ENCODE assay signal across 25 mouse cellular contexts in genomic region chr6:121037086-121037485, GRCm38 (mm10).
A peak's percentile ranks its signal among the peaks of the same experiment; 100 is the strongest.
DNase-seq lines count a peak whose midpoint lies in the region; ATAC-seq and TF ChIP-seq lines count a peak whose summit lies in the region.
"Had no signal": no experiment of that assay in that cellular context is flagged by ENCODE, and none has a peak within 500 bp of the region (broad histone marks: within the 10 kb centered on the region; RNA-seq: fewer than 3 reads in every experiment).

No protein-coding gene starts in this region.

- H3K9ac ChIP-seq in embryonic facial prominence, embryonic 13.5 days: no peak overlapping the region
- no peak overlapping the region for H3K9ac ChIP-seq in liver, adult 2 months (ENCODE audit: low read depth, low read length)
- no peak overlapping the region for H3K9ac ChIP-seq in liver, embryonic 14.5 days (replicated peaks)
- H3K9ac ChIP-seq: forebrain, embryonic 15.5 days; heart, embryonic 15.5 days; hindbrain, embryonic 13.5 days; neural tube, embryonic 15.5 days had no signal

- no peak overlapping the region for H3K27ac ChIP-seq in embryonic facial prominence, embryonic 13.5 days
- no peak overlapping the region for H3K27ac ChIP-seq in embryonic facial prominence, embryonic 10.5 days (replicated peaks)
- peak overlapping the region; percentile 70 for H3K27ac ChIP-seq in liver, adult 2 months (replicated peaks; ENCODE audit: insufficient read depth, low read depth, low read length)
- H3K27ac ChIP-seq in liver, embryonic 14.5 days: no peak overlapping the region
- H3K27ac ChIP-seq: forebrain, embryonic 15.5 days; heart, embryonic 15.5 days; hindbrain, embryonic 13.5 days; kidney, postnatal 0 days; neural tube, embryonic 15.5 days had no signal

- no peak for TF ChIP-seq POLR2A in liver, adult 2 months (IDR thresholded peaks at IDR 0.05; ENCODE audit: extremely low read depth, insufficient read depth, low read length)

- H3K9me3 ChIP-seq in embryonic facial prominence, embryonic 13.5 days: no peaks in the 10 kb centered on the region
- no peaks in the 10 kb centered on the region for H3K9me3 ChIP-seq in embryonic facial prominence, embryonic 10.5 days
- H3K9me3 ChIP-seq in liver, embryonic 14.5 days (ENCODE audit: control insufficient read depth, low read length): no peaks in the 10 kb centered on the region
- H3K9me3 ChIP-seq: forebrain, embryonic 15.5 days; heart, embryonic 15.5 days; hindbrain, embryonic 13.5 days; neural tube, embryonic 15.5 days had no signal

- WGBS in embryonic facial prominence, embryonic 13.5 days: 45% methylated on average over 4 of the region's 4 CpGs
- WGBS in embryonic facial prominence, embryonic 10.5 days: 43% methylated on average over 4 of the region's 4 CpGs
- 18% methylated on average over 4 of the region's 4 CpGs for WGBS in liver, adult 2 months
- WGBS in liver, embryonic 14.5 days (ENCODE audit: insufficient replicate concordance): 73% methylated on average over 4 of the region's 4 CpGs

- TF ChIP-seq EP300 in liver, embryonic 14.5 days (IDR thresholded peaks at IDR 0.05; ENCODE audit: low read depth): no peak

- no peak overlapping the region for H3K4me2 ChIP-seq in embryonic facial prominence, embryonic 13.5 days
- no peak overlapping the region for H3K4me2 ChIP-seq in liver, embryonic 14.5 days (ENCODE audit: low read depth)
- H3K4me2 ChIP-seq: forebrain, embryonic 15.5 days; heart, embryonic 15.5 days; hindbrain, embryonic 13.5 days; midbrain, embryonic 11.5 days; neural tube, embryonic 15.5 days had no signal

- no peak overlapping the region for H3K4me3 ChIP-seq in embryonic facial prominence, embryonic 13.5 days
- H3K4me3 ChIP-seq in embryonic facial prominence, embryonic 10.5 days: no peak overlapping the region
- no peak overlapping the region for H3K4me3 ChIP-seq in liver, adult 2 months (ENCODE audit: insufficient read depth, low read depth, low read length)
- H3K4me3 ChIP-seq in liver, embryonic 14.5 days (ENCODE audit: insufficient read depth in 1 of 2, low read depth in 2 of 2, low read length in 2 of 2): no peak overlapping the region
- H3K4me3 ChIP-seq: forebrain, embryonic 15.5 days; heart, embryonic 15.5 days; hindbrain, embryonic 13.5 days; neural tube, embryonic 15.5 days had no signal

- no peaks in the 10 kb centered on the region for H3K27me3 ChIP-seq in embryonic facial prominence, embryonic 13.5 days
- H3K27me3 ChIP-seq in embryonic facial prominence, embryonic 10.5 days (replicated peaks; ENCODE audit: low read depth, poor library complexity, severe bottlenecking): no peaks in the 10 kb centered on the region
- H3K27me3 ChIP-seq in liver, adult 2 months (ENCODE audit: control insufficient read depth, insufficient read depth, low read length): no peaks in the 10 kb centered on the region
- no peaks in the 10 kb centered on the region for H3K27me3 ChIP-seq in liver, embryonic 14.5 days (ENCODE audit: control insufficient read depth, insufficient read depth, low read length)
- H3K27me3 ChIP-seq: CH12.LX; forebrain, embryonic 15.5 days; heart, embryonic 15.5 days; hindbrain, embryonic 13.5 days; neural tube, embryonic 15.5 days; Patski had no signal

- H3K4me1 ChIP-seq in embryonic facial prominence, embryonic 13.5 days: no peaks in the 10 kb centered on the region
- peaks cover 4% of the 10 kb centered on the region for H3K4me1 ChIP-seq in embryonic facial prominence, embryonic 10.5 days
- H3K4me1 ChIP-seq in liver, adult 2 months (ENCODE audit: control insufficient read depth, insufficient read depth, low read length): peaks cover 11% of the 10 kb centered on the region
- no peaks in the 10 kb centered on the region for H3K4me1 ChIP-seq in liver, embryonic 14.5 days (replicated peaks; ENCODE audit: control insufficient read depth in 2 of 2, insufficient read depth in 2 of 2, low read length in 1 of 2)
- H3K4me1 ChIP-seq: hindbrain, embryonic 13.5 days; neural tube, embryonic 15.5 days had no signal

- H3K79me2 ChIP-seq in liver, adult 2 months (ENCODE audit: control insufficient read depth, insufficient read depth, low read length): peaks cover 2% of the 10 kb centered on the region; the same call in 1 of the 2 replicates

- peaks cover 76% of the 10 kb centered on the region for H3K36me3 ChIP-seq in embryonic facial prominence, embryonic 13.5 days
- peaks cover 96% of the 10 kb centered on the region for H3K36me3 ChIP-seq in embryonic facial prominence, embryonic 10.5 days (replicated peaks)
- peaks cover 41% of the 10 kb centered on the region for H3K36me3 ChIP-seq in liver, adult 2 months (ENCODE audit: control insufficient read depth, insufficient read depth, low read length)
- peaks cover 85% of the 10 kb centered on the region for H3K36me3 ChIP-seq in liver, embryonic 14.5 days (replicated peaks; ENCODE audit: control insufficient read depth, insufficient read depth, low read depth)

- 0 out of 2 replicates have a peak, but pooled peaks have one; percentile 56 for ATAC-seq in embryonic facial prominence, embryonic 13.5 days (ENCODE audit: insufficient number of reproducible peaks, insufficient read depth, low FRiP score, low TSS enrichment, low read depth)
- peak; percentile 62; the same call in 1 of the 2 replicates for ATAC-seq in liver, embryonic 14.5 days (ENCODE audit: insufficient read depth)
- ATAC-seq: forebrain, embryonic 15.5 days; Patski had no signal

- no peak for DNase-seq in embryonic facial prominence, embryonic 10.5 days (ENCODE audit: low spot score)
- DNase-seq in liver, adult 2 months (ENCODE audit: extremely low read depth, low read depth, low spot score): peak; percentile 96
- peak in 2 of 3 experiments; percentile 18 to 28 for DNase-seq in liver, embryonic 14.5 days (ENCODE audit: low read depth in 3 of 3, low spot score in 3 of 3)
- peak; percentile 68 for DNase-seq in yolk sac, embryonic 10.5 days (ENCODE audit: low spot score)
- DNase-seq in embryo, embryonic 10.5 days (ENCODE audit: low spot score): no peak
- DNase-seq in layer of hippocampus, adult 11-12 months (ENCODE audit: low spot score): no peak
- DNase-seq: B cell, adult 2 months; cerebellum, adult 18-20 months; cerebellum, postnatal 25 days; embryo, embryonic 11 days; gastrocnemius, postnatal 14 days; heart, postnatal 36 days; kidney, adult 11 months; lung, adult 2 months; lung, postnatal 14 days; thymus, adult 18-20 months had no signal

- TF ChIP-seq CTCF in liver, adult 2 months (IDR thresholded peaks at IDR 0.05; ENCODE audit: low read depth, low read length): no peak
- TF ChIP-seq CTCF in liver, embryonic 14.5 days (IDR thresholded peaks at IDR 0.05; ENCODE audit: low read depth): no peak

Comparison
In these comparisons a context has a peak if more than half of its experiments do, and no peak if none do; other contexts are left out.
1. DNase-seq: peak in liver, adult 2 months (single experiment), liver, embryonic 14.5 days (2 of 3) and yolk sac, embryonic 10.5 days (single experiment); none in embryonic facial prominence, embryonic 10.5 days (single experiment), embryo, embryonic 10.5 days (single experiment) and layer of hippocampus, adult 11-12 months (single experiment).